Mouse (Mus musculus) CH12.LX (cell line): ENCODE data around the gene Mrpl2.

Experiments used
- CHD1 ChIP-seq: IDR thresholded peaks from 2 replicates; pipeline ENCODE4 v1.6.1; 2012; ENCODE audit warnings: low read depth, low read length, improper control_type of control experiment, inconsistent platforms
- MAX ChIP-seq: IDR thresholded peaks from 2 replicates; pipeline ENCODE4 v1.6.1; 2011; ENCODE audit warnings: low read length, improper control_type of control experiment
- NRF1 ChIP-seq: IDR thresholded peaks from 2 replicates; pipeline ENCODE4 v1.6.1; 2014; ENCODE audit warnings: low read depth, mild to moderate bottlenecking, inconsistent platforms, low read length, improper control_type of control experiment, moderate library complexity
- POLR2A ChIP-seq: IDR thresholded peaks from 2 replicates; pipeline ENCODE4 v1.6.1; 2011; ENCODE audit warnings: low read depth, mild to moderate bottlenecking, improper control_type of control experiment, low read length
- RAD21 ChIP-seq: IDR thresholded peaks from 2 replicates; pipeline ENCODE4 v1.6.1; 2011; ENCODE audit warnings: low read depth, mild to moderate bottlenecking, low read length, improper control_type of control experiment, moderate library complexity

- no peak; the same call in 1 of the 2 replicates for TF ChIP-seq MAX
- peak; percentile 90 for TF ChIP-seq NRF1
- TF ChIP-seq POLR2A = peak; percentile 85
- no peak for TF ChIP-seq RAD21
- no peak for TF ChIP-seq CHD1
Observed at GRCm38 (mm10) chr17:46680760-46681373, 34.8 kb downstream of the Mrpl2 start, which contains the start of gene Klhdc3.
